Mouse (Mus musculus) forebrain, embryonic 11.5 days (tissue): Measurements from ENCODE around the gene Id1. TPM values are rescaled to one million over a fixed set of nuclear protein-coding genes. Genes with fewer than 3 reads are reported as not detected.

Experiments used
- ATAC-seq: fragments of 200-750 bp; cut with Nextera tagmentation; replicated peaks from 2 replicates; pipeline ENCODE4 v1.8.0; 2017; ENCODE audit warnings: moderate TSS enrichment; ENCODE audit not compliant: low FRiP score
- DNase-seq: peaks from one replicate; pipeline ENCODE4 v3.0.0-alpha.2; 2017; ENCODE audit warnings: low spot score
- H3K27ac ChIP-seq: fragments of 300-500 bp; sonication (generic); 2 replicates; pipeline ENCODE4 v1.5.1; 2014; ENCODE audit warnings: low read depth, low read length
- H3K27me3 ChIP-seq: fragments of 300-500 bp; sonication (generic); 2 replicates; pipeline ENCODE4 v1.6.1; 2014; ENCODE audit warnings: mild to moderate bottlenecking, low read length, mixed read lengths; ENCODE audit not compliant: control insufficient read depth, insufficient read depth
- H3K36me3 ChIP-seq: fragments of 300-500 bp; sonication (generic); 2 replicates; pipeline ENCODE4 v1.6.1; 2014; ENCODE audit warnings: mild to moderate bottlenecking, low read length, moderate library complexity, mixed read lengths; ENCODE audit not compliant: control insufficient read depth, insufficient read depth
- H3K4me1 ChIP-seq: fragments of 300-500 bp; sonication (generic); replicated peaks from 2 replicates; pipeline ENCODE4 v1.6.1; 2014; ENCODE audit warnings: low read length, mixed read lengths; ENCODE audit not compliant: control insufficient read depth, insufficient read depth
- H3K4me2 ChIP-seq: fragments of 300-500 bp; sonication (generic); 2 replicates; pipeline ENCODE4 v1.6.1; 2014; ENCODE audit warnings: low read depth, mild to moderate bottlenecking, low read length, moderate library complexity, mixed read lengths; ENCODE audit not compliant: severe bottlenecking
- H3K4me3 ChIP-seq: fragments of 300-500 bp; sonication (generic); 2 replicates; pipeline ENCODE4 v1.5.1; 2014; ENCODE audit warnings: low read depth, low read length
- H3K9ac ChIP-seq: fragments of 300-500 bp; sonication (generic); 2 replicates; pipeline ENCODE4 v1.6.1; 2014; ENCODE audit warnings: low read length
- H3K9me3 ChIP-seq: fragments of 300-500 bp; sonication (generic); 2 replicates; pipeline ENCODE4 v1.6.1; 2016; ENCODE audit warnings: low read length, mixed read lengths; ENCODE audit not compliant: control insufficient read depth
- WGBS: fragments of 180-500 bp; shearing (Covaris S2); extraction: QIAGEN DNeasy Blood & Tissue Kit; methylation state at CpG from one replicate; pipeline ENCODE4 v1.1.7; 2014; 5-methylcytosine and 5-hydroxymethylcytosine counted together
- microRNA-seq: library from miRNA; unstranded; fragments of <30 nt; microRNA quantifications from one replicate; pipeline ENCODE4, GENCODE M21; 2016; ENCODE audit not compliant: insufficient number of aligned reads
- polyA plus RNA-seq: library from polyadenylated mRNA; unstranded; fragments of >200 nt; fragmentation: Nextera tagmentation; extraction: Ambion mirVana; gene quantifications from 2 replicates; pipeline ENCODE4 v1.2.1, GENCODE M21; 2014

Id1 gene
- polyA plus RNA-seq, 1 experiment from 2014 or later: 53.1 TPM

- H3K4me3 ChIP-seq: no peak overlapping the region
- H3K27me3 ChIP-seq: no peaks in the 10 kb centered on the region
- no peaks in the 10 kb centered on the region for H3K4me1 ChIP-seq
- no peak overlapping the region for H3K27ac ChIP-seq
- H3K4me2 ChIP-seq: no peak overlapping the region
- no peaks in the 10 kb centered on the region; the same call in 1 of the 2 replicates for H3K36me3 ChIP-seq
- WGBS: 84% methylated on average over 18 of the region's 18 CpGs
- ATAC-seq (no peak), DNase-seq (no peak)
- no peaks in the 10 kb centered on the region for H3K9me3 ChIP-seq
- no peak overlapping the region for H3K9ac ChIP-seq
Measured at GRCm38 (mm10) chr2:152785446-152786350, 49.6 kb downstream of the Id1 start.

Small RNA genes within 50 kb of the gene (microRNA-seq; reads per million reads assigned to microRNA genes)
- gene Gm23802: not detected

Other genes starting within 250 kb of the Id1 start
- gene Defb22, start 246.1 kb upstream of the Id1 start, polyA plus RNA-seq: not detected in 2 replicates
- gene Defb26, start 224.6 kb upstream of the Id1 start, polyA plus RNA-seq: not detected in 2 replicates
- gene Defb28, start 218.0 kb upstream of the Id1 start, polyA plus RNA-seq: not detected in 2 replicates
- gene Defb29, start 196.2 kb upstream of the Id1 start, polyA plus RNA-seq: not detected in 2 replicates
- gene Gm17416, start 166.9 kb upstream of the Id1 start, polyA plus RNA-seq: not detected in 2 replicates
- gene Defb21, start 163.5 kb upstream of the Id1 start, polyA plus RNA-seq: not detected in 2 replicates
- gene Defb19, start 155.9 kb upstream of the Id1 start, polyA plus RNA-seq: not detected in 2 replicates
- not detected in 2 replicates for gene Defb45, start 136.9 kb upstream of the Id1 start, polyA plus RNA-seq
- not detected in 2 replicates for gene Defb36, start 131.9 kb upstream of the Id1 start, polyA plus RNA-seq
- gene Defb25, start 113.2 kb upstream of the Id1 start, polyA plus RNA-seq: not detected in 2 replicates
- gene Rem1, start 109.3 kb upstream of the Id1 start, polyA plus RNA-seq: 0.21 and 0.32 TPM in 2 replicates
- 110 and 112 TPM in 2 replicates for gene H13, start 66.8 kb upstream of the Id1 start, polyA plus RNA-seq
- 37.9 and 39.5 TPM in 2 replicates for gene Mcts2, start 49.2 kb upstream of the Id1 start, polyA plus RNA-seq
- 4.6 and 5.5 TPM in 2 replicates for gene Cox4i2, start 17.9 kb downstream of the Id1 start, polyA plus RNA-seq
- 135 and 140 TPM in 2 replicates for gene Bcl2l1, start 95.5 kb downstream of the Id1 start, polyA plus RNA-seq
- 168 and 185 TPM in 2 replicates for gene Tpx2, start 111.7 kb downstream of the Id1 start, polyA plus RNA-seq
- gene Mylk2, start 175.1 kb downstream of the Id1 start, polyA plus RNA-seq: not detected in 2 replicates
- 1.4 and 2.3 TPM in 2 replicates for gene Foxs1, start 197.0 kb downstream of the Id1 start, polyA plus RNA-seq
- 0.80 and 0.99 TPM in 2 replicates for gene Dusp15, start 215.4 kb downstream of the Id1 start, polyA plus RNA-seq
- 1.5 and 1.6 TPM in 2 replicates for gene Ttll9, start 226.2 kb downstream of the Id1 start, polyA plus RNA-seq